Mouse (Mus musculus) limb, embryonic 12.5 days (tissue): Measurements from ENCODE around the gene Tsku. TPM values are rescaled to one million over a fixed set of nuclear protein-coding genes. Genes with fewer than 3 reads are reported as not detected.
A peak's percentile ranks its signal among the peaks of the same experiment; 100 is the strongest.

Experiments used
- ATAC-seq: fragments of 200-750 bp; cut with Nextera tagmentation; 2 replicates; pipeline ENCODE4 v1.8.0; 2017; ENCODE audit warnings: low read depth, moderate TSS enrichment; ENCODE audit not compliant: insufficient number of reproducible peaks, insufficient read depth, low FRiP score, low TSS enrichment
- H3K27ac ChIP-seq: fragments of 300-500 bp; sonication (generic); 2 replicates; pipeline ENCODE4 v1.5.1; 2016; ENCODE audit warnings: mild to moderate bottlenecking, moderate library complexity
- H3K27me3 ChIP-seq: fragments of 300-500 bp; sonication (generic); 2 replicates; pipeline ENCODE4 v1.6.1; 2016; ENCODE audit warnings: mild to moderate bottlenecking, moderate library complexity
- H3K36me3 ChIP-seq: fragments of 300-500 bp; sonication (generic); 2 replicates; pipeline ENCODE4 v1.6.1; 2016; ENCODE audit warnings: mild to moderate bottlenecking, moderate library complexity
- H3K4me1 ChIP-seq: fragments of 300-500 bp; sonication (generic); replicated peaks from 2 replicates; pipeline ENCODE4 v1.6.1; 2016
- H3K4me2 ChIP-seq: fragments of 300-500 bp; sonication (generic); 2 replicates; pipeline ENCODE4 v1.6.1; 2016; ENCODE audit warnings: mild to moderate bottlenecking, moderate library complexity
- H3K4me3 ChIP-seq: fragments of 300-500 bp; sonication (generic); replicated peaks from 2 replicates; pipeline ENCODE4 v1.5.1; 2016; ENCODE audit warnings: mild to moderate bottlenecking
- H3K9ac ChIP-seq: fragments of 300-500 bp; sonication (generic); replicated peaks from 2 replicates; pipeline ENCODE4 v1.6.1; 2016; ENCODE audit warnings: mild to moderate bottlenecking, moderate library complexity
- H3K9me3 ChIP-seq: fragments of 300-500 bp; sonication (generic); 2 replicates; pipeline ENCODE4 v1.6.1; 2016; ENCODE audit warnings: mild to moderate bottlenecking, moderate library complexity
- WGBS: fragments of 180-500 bp; shearing (Covaris S2); methylation state at CpG from one replicate; pipeline ENCODE4 v1.1.7; 2016; 5-methylcytosine and 5-hydroxymethylcytosine counted together
- polyA plus RNA-seq: library from polyadenylated mRNA; unstranded; fragments of >200 nt; fragmentation: Nextera tagmentation; extraction: Ambion mirVana; gene quantifications from 2 replicates; pipeline ENCODE4 v1.2.1, GENCODE M21; 2016

The Tsku gene
- polyA plus RNA-seq, 1 experiment from 2014 or later: 16.7 TPM

DNA sequence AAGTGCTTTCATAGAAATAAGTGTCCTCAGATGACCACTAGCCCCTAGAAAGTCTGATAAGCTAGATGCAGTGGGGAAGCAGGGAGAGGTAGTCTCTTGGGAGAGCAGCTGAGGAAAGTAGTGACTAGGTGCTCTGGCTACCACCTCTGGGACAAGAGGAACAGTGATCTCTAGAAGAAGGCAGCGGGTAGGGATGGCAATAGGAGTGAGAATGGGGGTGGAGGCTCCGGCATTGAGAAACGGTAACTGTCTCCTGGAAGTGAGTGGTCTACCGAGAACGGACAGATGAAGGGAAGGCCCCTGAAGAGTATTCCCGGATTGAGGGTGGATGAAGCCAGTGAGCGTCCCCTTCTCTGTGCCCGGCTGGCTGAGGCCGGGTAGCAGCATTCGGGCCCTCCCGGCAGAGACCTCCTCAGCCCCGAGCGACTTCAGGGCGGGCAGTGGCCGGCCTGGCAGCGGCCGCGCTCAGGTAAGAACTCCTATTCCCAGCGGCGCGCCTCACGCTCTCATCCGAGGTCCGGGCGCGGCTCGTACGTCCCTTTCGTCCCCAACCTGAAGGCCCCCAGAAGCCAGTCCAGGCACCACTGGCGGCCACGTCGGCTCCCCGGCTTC is 52.4 kb downstream of the Tsku start:
- H3K4me3 ChIP-seq: peak overlapping the region; percentile 80
- H3K4me1 ChIP-seq: peaks cover 4% of the 10 kb centered on the region
- under 1% methylated on average over 31 of the region's 33 CpGs for WGBS
- H3K9ac ChIP-seq: peak overlapping the region; percentile 87
- H3K27ac ChIP-seq: peak overlapping the region; percentile 70; the same call in 1 of the 2 replicates
- no peaks in the 10 kb centered on the region for H3K27me3 ChIP-seq
- ATAC-seq: peak; percentile 58
- no peaks in the 10 kb centered on the region for H3K36me3 ChIP-seq
- H3K9me3 ChIP-seq: no peaks in the 10 kb centered on the region
- H3K4me2 ChIP-seq: peak overlapping the region; percentile 80

DNA sequence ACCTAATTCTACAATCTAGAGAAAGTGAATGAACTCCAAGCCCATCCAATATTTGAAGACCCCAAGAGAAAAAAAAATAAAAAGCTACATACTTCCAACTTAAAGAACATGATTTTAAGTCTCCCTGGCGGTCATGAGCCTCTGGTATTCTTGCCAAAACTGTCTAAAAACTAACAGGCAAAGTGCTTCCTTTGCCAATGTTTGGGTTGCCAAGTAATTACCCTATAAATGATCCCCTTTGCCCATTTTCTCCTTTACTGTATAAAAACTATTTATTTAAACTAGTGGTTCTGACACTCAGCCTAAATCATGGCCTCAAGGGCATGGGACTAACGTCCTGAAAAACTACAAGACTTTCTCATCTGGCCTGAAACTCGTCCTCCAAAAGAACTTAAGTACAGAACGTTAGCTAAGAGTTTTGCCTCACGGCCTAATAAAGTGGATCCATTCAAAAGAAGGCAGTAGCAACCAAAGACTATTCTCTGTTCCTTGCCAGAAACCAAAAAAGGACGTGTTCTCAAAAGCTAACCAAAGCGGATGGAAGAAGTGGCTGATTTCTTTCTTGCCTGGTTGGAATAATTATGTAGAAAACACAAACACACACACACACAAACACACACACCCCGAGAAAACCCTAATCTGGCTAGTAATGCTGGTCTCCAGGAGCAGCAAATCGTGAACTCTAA is 53.1 kb downstream of the Tsku start:
- H3K4me3 ChIP-seq: peak overlapping the region; percentile 80
- no peak overlapping the region for H3K27ac ChIP-seq
- no peaks in the 10 kb centered on the region for H3K27me3 ChIP-seq
- no peak for ATAC-seq
- peaks cover 4% of the 10 kb centered on the region for H3K4me1 ChIP-seq
- H3K4me2 ChIP-seq: peak overlapping the region; percentile 80
- no peaks in the 10 kb centered on the region for H3K36me3 ChIP-seq
- H3K9ac ChIP-seq: peak overlapping the region; percentile 87
- H3K9me3 ChIP-seq: no peaks in the 10 kb centered on the region
- WGBS: 45% methylated on average over 9 of the region's 9 CpGs

GRCm38 (mm10) chr7:98307411-98307810 is 53.7 kb downstream of the Tsku start:
- no peak for ATAC-seq
- Histone ChIP-seq H3K27ac (no peak overlapping the region), H3K4me1 (peaks cover 4% of the 10 kb centered on the region), H3K4me2 (no peak overlapping the region), H3K9me3 (no peaks in the 10 kb centered on the region), H3K36me3 (no peaks in the 10 kb centered on the region), H3K9ac (no peak overlapping the region), H3K4me3 (no peak overlapping the region), H3K27me3 (no peaks in the 10 kb centered on the region)
- 96% methylated on average over 2 of the region's 2 CpGs for WGBS

Other genes starting within 250 kb of the Tsku start
- gene Myo7a, start 241.8 kb downstream of the Tsku start, polyA plus RNA-seq: 13.4 and 17.4 TPM in 2 replicates
- 0.19 TPM in 1 of 2 replicates, not detected in the other for gene Omp, start 215.8 kb downstream of the Tsku start, polyA plus RNA-seq
- gene Capn5, start 183.1 kb downstream of the Tsku start, polyA plus RNA-seq: 4.0 and 4.4 TPM in 2 replicates
- gene B3gnt6, start 161.8 kb downstream of the Tsku start, polyA plus RNA-seq: not detected in 2 replicates
- gene Acer3, start 40.1 kb downstream of the Tsku start, polyA plus RNA-seq: 25.4 and 27.5 TPM in 2 replicates
- gene Gucy2d, start 79.1 kb upstream of the Tsku start, polyA plus RNA-seq: 0.08 TPM in 1 of 2 replicates, not detected in the other
- gene Lrrc32, start 128.0 kb upstream of the Tsku start, polyA plus RNA-seq: 2.3 and 4.6 TPM in 2 replicates